Mouse (Mus musculus): Measurements from ENCODE around the gene Ltbp4.

Gene Ltbp4

GRCm38 (mm10) chr7:27337175-27337853, at the start of gene Ltbp4:
Ltbp4 (minus strand) TSS chr7:27337692.
- peak; percentile 74 for DNase-seq (ENCODE audit: low read depth)

- DNase-seq (ENCODE audit: low read depth) = peak; percentile 80
Measured at GRCm38 (mm10) chr7:27384731-27385130, 47.2 kb upstream of the Ltbp4 start.

GRCm38 (mm10) chr7:27384134-27384533, 46.6 kb upstream of the Ltbp4 start:
- no peak for DNase-seq (ENCODE audit: low read depth)

GRCm38 (mm10) chr7:27383233-27383632, 45.7 kb upstream of the Ltbp4 start:
- no peak for DNase-seq (ENCODE audit: low read depth)

- DNase-seq (ENCODE audit: low read depth) = no peak
Measured at GRCm38 (mm10) chr7:27381560-27381959, 44.1 kb upstream of the Ltbp4 start.

GRCm38 (mm10) chr7:27381009-27381408, 43.5 kb upstream of the Ltbp4 start:
- DNase-seq (ENCODE audit: low read depth) = no peak

- DNase-seq (ENCODE audit: low read depth) = no peak
Measured at GRCm38 (mm10) chr7:27379836-27380235, 42.3 kb upstream of the Ltbp4 start.

GRCm38 (mm10) chr7:27378431-27378830, 40.9 kb upstream of the Ltbp4 start:
- peak; percentile 52 for DNase-seq (ENCODE audit: low read depth)

- DNase-seq (ENCODE audit: low read depth) = no peak
Measured at GRCm38 (mm10) chr7:27375274-27375673, 37.8 kb upstream of the Ltbp4 start.

GRCm38 (mm10) chr7:27371715-27372462, 34.4 kb upstream of the Ltbp4 start:
- DNase-seq (ENCODE audit: low read depth) = no peak

GRCm38 (mm10) chr7:27369111-27369510, 31.6 kb upstream of the Ltbp4 start:
- DNase-seq (ENCODE audit: low read depth) = no peak

- peak; percentile 54 for DNase-seq (ENCODE audit: low read depth)
Measured at GRCm38 (mm10) chr7:27367976-27368375, 30.5 kb upstream of the Ltbp4 start.

- DNase-seq (ENCODE audit: low read depth) = peak; percentile 25
Measured at GRCm38 (mm10) chr7:27366082-27366844, 28.8 kb upstream of the Ltbp4 start.

- no peak for DNase-seq (ENCODE audit: low read depth)
Measured at GRCm38 (mm10) chr7:27364379-27364778, 26.9 kb upstream of the Ltbp4 start.

GRCm38 (mm10) chr7:27361283-27361946, 23.9 kb upstream of the Ltbp4 start:
- DNase-seq (ENCODE audit: low read depth) = peak; percentile 100

GRCm38 (mm10) chr7:27360749-27361148, 23.3 kb upstream of the Ltbp4 start:
- DNase-seq (ENCODE audit: low read depth) = no peak

GRCm38 (mm10) chr7:27359706-27360358, 22.3 kb upstream of the Ltbp4 start:
- no peak for DNase-seq (ENCODE audit: low read depth)

- no peak for DNase-seq (ENCODE audit: low read depth)
Measured at GRCm38 (mm10) chr7:27359162-27359561, 21.7 kb upstream of the Ltbp4 start.

GRCm38 (mm10) chr7:27357595-27357978, 20.1 kb upstream of the Ltbp4 start:
- DNase-seq (ENCODE audit: low read depth) = peak; percentile 77

- DNase-seq (ENCODE audit: low read depth) = no peak
Measured at GRCm38 (mm10) chr7:27356861-27357594, 19.5 kb upstream of the Ltbp4 start, which contains the start of gene Gm20479. Gm20479 (minus strand) TSS chr7:27357419.

GRCm38 (mm10) chr7:27356248-27356647, 18.8 kb upstream of the Ltbp4 start:
- no peak for DNase-seq (ENCODE audit: low read depth)

Data from induced T-regulatory cell, adult 2 months (primary cell).